Mouse (Mus musculus): ENCODE measurements around the gene Ms4a6d.
"Not testable (repeated sequence)": the region's sequence is repeated elsewhere in the genome, so short reads cannot be mapped to it uniquely, and the experiment has no call there.

Gene Ms4a6d

GRCm38 (mm10) chr19:11604603-11605002 lies at the start of gene Ms4a6d:
TSS of gene Ms4a6d (minus strand) at chr19:11604849.
- no peak for DNase-seq (ENCODE audit: low read depth)

GRCm38 (mm10) chr19:11649564-11649963 lies 44.9 kb upstream of the Ms4a6d start:
- DNase-seq (ENCODE audit: low read depth) = no peak

- DNase-seq (ENCODE audit: low read depth) = no peak
These were observed 41.5 kb upstream of the Ms4a6d start for GRCm38 (mm10) chr19:11646166-11646565.

GRCm38 (mm10) chr19:11640732-11641131 lies 36.1 kb upstream of the Ms4a6d start, which contains the start of gene Ms4a3:
TSS of gene Ms4a3 (minus strand) at chr19:11640851.
- no peak for DNase-seq (ENCODE audit: low read depth)

GRCm38 (mm10) chr19:11639038-11639437 lies 34.4 kb upstream of the Ms4a6d start:
- DNase-seq (ENCODE audit: low read depth) = no peak

GRCm38 (mm10) chr19:11635572-11635971 lies 30.9 kb upstream of the Ms4a6d start:
- DNase-seq (ENCODE audit: low read depth) = no peak

GRCm38 (mm10) chr19:11634330-11634729 lies 29.7 kb upstream of the Ms4a6d start:
- no peak for DNase-seq (ENCODE audit: low read depth)

GRCm38 (mm10) chr19:11633732-11634131 lies 29.1 kb upstream of the Ms4a6d start:
- no peak for DNase-seq (ENCODE audit: low read depth)

GRCm38 (mm10) chr19:11625231-11625630 lies 20.6 kb upstream of the Ms4a6d start:
- DNase-seq (ENCODE audit: low read depth) = no peak

GRCm38 (mm10) chr19:11624800-11625199 lies 20.2 kb upstream of the Ms4a6d start:
- DNase-seq (ENCODE audit: low read depth) = no peak

- no peak for DNase-seq (ENCODE audit: low read depth)
These were observed 18.9 kb upstream of the Ms4a6d start, which contains the start of gene Ms4a2 for GRCm38 (mm10) chr19:11623551-11623950. TSS of gene Ms4a2 (minus strand) at chr19:11623719.

GRCm38 (mm10) chr19:11617983-11618382 lies 13.3 kb upstream of the Ms4a6d start:
- no peak for DNase-seq (ENCODE audit: low read depth)

GRCm38 (mm10) chr19:11614805-11615204 lies 10.2 kb upstream of the Ms4a6d start:
- no peak for DNase-seq (ENCODE audit: low read depth)

- no peak for DNase-seq (ENCODE audit: low read depth)
These were observed 9.3 kb upstream of the Ms4a6d start for GRCm38 (mm10) chr19:11613776-11614443.

- no peak for DNase-seq (ENCODE audit: low read depth)
These were observed 8.4 kb upstream of the Ms4a6d start for GRCm38 (mm10) chr19:11613084-11613483.

- no peak for DNase-seq (ENCODE audit: low read depth)
These were observed 7.6 kb upstream of the Ms4a6d start for GRCm38 (mm10) chr19:11612293-11612692.

- peak; percentile 83 for DNase-seq (ENCODE audit: low read depth)
These were observed 6.9 kb upstream of the Ms4a6d start for GRCm38 (mm10) chr19:11611541-11611945.

- DNase-seq (ENCODE audit: low read depth) = peak; percentile 75
These were observed 3.5 kb upstream of the Ms4a6d start for GRCm38 (mm10) chr19:11608172-11608571.

GRCm38 (mm10) chr19:11602026-11602425 lies 2.6 kb downstream of the Ms4a6d start:
- DNase-seq (ENCODE audit: low read depth) = peak; percentile 53

GRCm38 (mm10) chr19:11601349-11601748 lies 3.3 kb downstream of the Ms4a6d start:
- DNase-seq (ENCODE audit: low read depth) = no peak

GRCm38 (mm10) chr19:11589891-11590449 lies 14.7 kb downstream of the Ms4a6d start:
- no peak for DNase-seq (ENCODE audit: low read depth)

- no peak for DNase-seq (ENCODE audit: low read depth)
These were observed 15.4 kb downstream of the Ms4a6d start for GRCm38 (mm10) chr19:11589205-11589604.

- DNase-seq (ENCODE audit: low read depth) = no peak
These were observed 29.7 kb downstream of the Ms4a6d start for GRCm38 (mm10) chr19:11574965-11575364.

GRCm38 (mm10) chr19:11559560-11559959 lies 45.1 kb downstream of the Ms4a6d start:
- not testable (repeated sequence) for DNase-seq (ENCODE audit: low read depth)

Data from NIH3T3 (cell line).